Mouse (Mus musculus): Measurements from ENCODE around the gene Cdkn1b. TPM values are rescaled to one million over a fixed set of nuclear protein-coding genes. Genes with fewer than 3 reads are reported as not detected.
A peak's percentile ranks its signal among the peaks of the same experiment; 100 is the strongest.

Gene Cdkn1b
- 10 to 100 TPM; 47.5 to 49.0 TPM for total RNA-seq (2021)
- long read RNA-seq, experiment 1 = 0 reads
- long read RNA-seq, experiment 2, full-length matches to known transcripts = 1 of 2 reads
- long read RNA-seq, experiment 2, partial matches to known transcripts = 1 of 2 reads
- long read RNA-seq, experiment 2, other reads (novel, unspliced or antisense) = 0 of 2 reads

GRCm38 (mm10) chr6:134920190-134921013 lies at the start of gene Cdkn1b:
Gene Cdkn1b (plus strand): TSS chr6:134920401.
- DNase-seq = peak; percentile 93 to 94
- intact Hi-C loops (cut with DNase I) = loop anchor here (2.0 to 5.0 kb wide), 2 partner anchors 62 to 128 kb away; partner anchors contain the start of gene Dusp16

GRCm38 (mm10) chr6:134870887-134871286 lies 49.3 kb upstream of the Cdkn1b start:
- intact Hi-C loops (cut with DNase I) = no loop called here
- DNase-seq = no peak

- DNase-seq = no peak
- intact Hi-C loops (cut with DNase I) = loop anchor here (2.0 kb wide), 1 partner anchor 75 kb away; no protein-coding TSS in a partner anchor
Observed at GRCm38 (mm10) chr6:134872236-134872635, 48.0 kb upstream of the Cdkn1b start.

- intact Hi-C loops (cut with DNase I) = loop anchor here (2.0 kb wide), 1 partner anchor 74 kb away; no protein-coding TSS in a partner anchor
- peak in 1 of 2 experiments; percentile 10 for DNase-seq
Observed at GRCm38 (mm10) chr6:134873018-134873417, 47.2 kb upstream of the Cdkn1b start.

GRCm38 (mm10) chr6:134876795-134877194 lies 43.4 kb upstream of the Cdkn1b start:
- intact Hi-C loops (cut with DNase I) = no loop called here
- DNase-seq = peak in 1 of 2 experiments; percentile 13

GRCm38 (mm10) chr6:134877276-134877675 lies 42.9 kb upstream of the Cdkn1b start:
- intact Hi-C loops (cut with DNase I) = no loop called here
- no peak for DNase-seq

- intact Hi-C loops (cut with DNase I) = no loop called here
- no peak for DNase-seq
Observed at GRCm38 (mm10) chr6:134877892-134878291, 42.3 kb upstream of the Cdkn1b start.

- intact Hi-C loops (cut with DNase I) = no loop called here
- DNase-seq = no peak
Observed at GRCm38 (mm10) chr6:134879556-134879955, 40.6 kb upstream of the Cdkn1b start.

GRCm38 (mm10) chr6:134880046-134880445 lies 40.2 kb upstream of the Cdkn1b start:
- intact Hi-C loops (cut with DNase I) = no loop called here
- no peak for DNase-seq

- intact Hi-C loops (cut with DNase I) = no loop called here
Observed at GRCm38 (mm10) chr6:134883661-134884060, 36.5 kb upstream of the Cdkn1b start.

GRCm38 (mm10) chr6:134885515-134885914 lies 34.7 kb upstream of the Cdkn1b start:
- DNase-seq = no peak
- intact Hi-C loops (cut with DNase I) = no loop called here

More at GRCm38 (mm10) chr6:134883661-134884060, 36.5 kb upstream of the Cdkn1b start:
- no peak for DNase-seq

- DNase-seq = no peak
- intact Hi-C loops (cut with DNase I) = no loop called here
Observed at GRCm38 (mm10) chr6:134886475-134886874, 33.7 kb upstream of the Cdkn1b start.

GRCm38 (mm10) chr6:134887008-134887407 lies 33.2 kb upstream of the Cdkn1b start:
- DNase-seq = no peak
- intact Hi-C loops (cut with DNase I) = no loop called here

GRCm38 (mm10) chr6:134887711-134888449 lies 32.3 kb upstream of the Cdkn1b start:
- intact Hi-C loops (cut with DNase I) = no loop called here
- no peak for DNase-seq

- no peak for DNase-seq
- intact Hi-C loops (cut with DNase I) = no loop called here
Observed at GRCm38 (mm10) chr6:134888563-134889017, 31.6 kb upstream of the Cdkn1b start.

GRCm38 (mm10) chr6:134889763-134890162 lies 30.4 kb upstream of the Cdkn1b start:
- DNase-seq = no peak
- intact Hi-C loops (cut with DNase I) = no loop called here

GRCm38 (mm10) chr6:134890436-134890835 lies 29.8 kb upstream of the Cdkn1b start:
- no peak for DNase-seq
- intact Hi-C loops (cut with DNase I) = no loop called here

GRCm38 (mm10) chr6:134896570-134897436 lies 23.4 kb upstream of the Cdkn1b start:
- DNase-seq = no peak
- intact Hi-C loops (cut with DNase I) = loop anchor here (5.0 kb wide), 1 partner anchor 35 kb away; no protein-coding TSS in a partner anchor

GRCm38 (mm10) chr6:134897443-134898094 lies 22.6 kb upstream of the Cdkn1b start:
- intact Hi-C loops (cut with DNase I) = loop anchor here (1.0 to 5.0 kb wide), 2 partner anchors 20 to 35 kb away; no protein-coding TSS in a partner anchor
- DNase-seq = peak; percentile 98

Measured in heart, postnatal 14 days (tissue).